Mouse (Mus musculus) midbrain, embryonic 12.5 days (tissue): ENCODE results near the gene Dhx32. TPM values are rescaled to one million over a fixed set of nuclear protein-coding genes. Genes with fewer than 3 reads are reported as not detected.

ENCODE experiments used
- ATAC-seq: fragments of 200-750 bp; cut with Nextera tagmentation; 2 replicates; pipeline ENCODE4 v1.8.0; 2017; ENCODE audit warnings: low read depth, moderate TSS enrichment, moderate library complexity; ENCODE audit not compliant: low FRiP score
- H3K27ac ChIP-seq: fragments of 300-500 bp; sonication (generic); replicated peaks from 2 replicates; pipeline ENCODE4 v1.5.1; 2016; ENCODE audit warnings: mild to moderate bottlenecking
- H3K27me3 ChIP-seq: fragments of 300-500 bp; sonication (generic); 2 replicates; pipeline ENCODE4 v1.6.1; 2016; ENCODE audit warnings: mild to moderate bottlenecking
- H3K36me3 ChIP-seq: fragments of 300-500 bp; sonication (generic); 2 replicates; pipeline ENCODE4 v1.6.1; 2016
- H3K4me1 ChIP-seq: fragments of 300-500 bp; sonication (generic); 2 replicates; pipeline ENCODE4 v1.6.1; 2016
- H3K4me2 ChIP-seq: fragments of 300-500 bp; sonication (generic); replicated peaks from 2 replicates; pipeline ENCODE4 v1.6.1; 2016; ENCODE audit warnings: mild to moderate bottlenecking, moderate library complexity
- H3K4me3 ChIP-seq: fragments of 300-500 bp; sonication (generic); 2 replicates; pipeline ENCODE4 v1.5.1; 2016; ENCODE audit warnings: mild to moderate bottlenecking
- H3K9ac ChIP-seq: fragments of 300-500 bp; sonication (generic); replicated peaks from 2 replicates; pipeline ENCODE4 v1.6.1; 2016; ENCODE audit warnings: mild to moderate bottlenecking, moderate library complexity
- H3K9me3 ChIP-seq: fragments of 300-500 bp; sonication (generic); 2 replicates; pipeline ENCODE4 v1.6.1; 2016; ENCODE audit warnings: mild to moderate bottlenecking
- WGBS: fragments of 180-500 bp; shearing (Covaris S2); methylation state at CpG from one replicate; pipeline ENCODE4 v1.1.7; 2016; 5-methylcytosine and 5-hydroxymethylcytosine counted together
- polyA plus RNA-seq: library from polyadenylated mRNA; unstranded; fragments of >200 nt; fragmentation: Nextera tagmentation; extraction: Ambion mirVana; gene quantifications from 2 replicates; pipeline ENCODE4 v1.2.1, GENCODE M21; 2016

The Dhx32 gene
- polyA plus RNA-seq, 1 experiment from 2014 or later: 61.1 TPM

DNA sequence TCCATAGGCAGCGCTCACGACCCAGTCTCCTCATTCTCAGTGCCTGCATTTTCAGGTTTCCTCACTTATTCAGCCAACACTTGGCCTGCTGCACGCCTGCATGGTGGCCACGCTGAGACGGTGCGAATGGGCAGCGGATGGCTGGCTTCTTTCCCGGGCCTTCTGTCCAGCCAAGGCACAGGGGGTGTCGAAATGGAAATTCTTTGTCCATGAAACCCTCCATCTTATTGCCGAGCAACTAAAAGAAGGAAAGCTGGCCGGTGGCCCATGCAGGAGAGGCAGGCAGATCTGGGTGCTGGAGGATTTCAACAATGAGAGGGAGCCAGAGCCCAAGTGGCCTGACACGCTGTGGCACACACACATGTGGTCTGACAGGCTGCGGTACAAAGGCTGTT lies 16.7 kb downstream of the Dhx32 start:
- Histone ChIP-seq H3K36me3 (no peaks in the 10 kb centered on the region), H3K27me3 (no peaks in the 10 kb centered on the region), H3K27ac (peak overlapping the region; percentile 46; the same call in 1 of the 2 replicates), H3K4me3 (no peak overlapping the region), H3K4me1 (peaks cover 10% of the 10 kb centered on the region), H3K9ac (no peak overlapping the region), H3K4me2 (no peak overlapping the region), H3K9me3 (no peaks in the 10 kb centered on the region)
- no peak for ATAC-seq
- 65% methylated on average over 13 of the region's 13 CpGs for WGBS

GRCm38 (mm10) chr7:133765240-133765848 lies 17.2 kb downstream of the Dhx32 start:
- H3K9ac ChIP-seq: no peak overlapping the region
- no peak overlapping the region for H3K4me2 ChIP-seq
- peaks cover 10% of the 10 kb centered on the region for H3K4me1 ChIP-seq
- H3K27me3 ChIP-seq: no peaks in the 10 kb centered on the region
- H3K36me3 ChIP-seq: no peaks in the 10 kb centered on the region
- 64% methylated on average over 10 of the region's 10 CpGs for WGBS
- peak overlapping the region; percentile 46; the same call in 1 of the 2 replicates for H3K27ac ChIP-seq
- no peak for ATAC-seq
- H3K9me3 ChIP-seq: no peaks in the 10 kb centered on the region
- no peak overlapping the region for H3K4me3 ChIP-seq

DNA sequence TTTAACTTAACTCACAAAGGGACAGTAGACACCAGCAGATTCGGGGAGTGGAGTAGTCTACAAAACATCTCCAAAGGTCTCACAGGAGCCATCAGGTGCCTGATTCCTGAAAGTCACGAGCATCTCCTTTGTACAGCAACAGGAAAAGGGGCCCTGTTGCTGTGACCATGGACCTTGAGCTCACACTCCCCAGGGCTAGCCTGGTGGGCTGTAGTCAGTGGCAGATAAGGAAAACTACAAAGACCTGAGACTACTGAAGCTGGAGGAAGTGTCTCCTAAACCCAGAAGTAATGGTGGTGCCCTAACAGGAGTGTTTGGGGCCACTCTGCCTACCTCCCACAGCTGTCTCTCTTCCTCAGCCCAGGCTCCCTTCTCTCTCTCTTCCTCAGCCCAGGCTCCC lies 18.1 kb downstream of the Dhx32 start:
- H3K27ac ChIP-seq: no peak overlapping the region
- H3K36me3 ChIP-seq: no peaks in the 10 kb centered on the region
- no peak overlapping the region for H3K4me3 ChIP-seq
- H3K4me1 ChIP-seq: peaks cover 17% of the 10 kb centered on the region
- H3K27me3 ChIP-seq: no peaks in the 10 kb centered on the region
- WGBS: 86% methylated on average over 2 of the region's 2 CpGs
- H3K9me3 ChIP-seq: no peaks in the 10 kb centered on the region
- no peak overlapping the region for H3K9ac ChIP-seq
- ATAC-seq: no peak
- H3K4me2 ChIP-seq: no peak overlapping the region

GRCm38 (mm10) chr7:133762696-133763095 lies 19.8 kb downstream of the Dhx32 start:
- ATAC-seq: no peak
- WGBS: 90% methylated on average over 6 of the region's 6 CpGs
- Histone ChIP-seq H3K4me2 (no peak overlapping the region), H3K27me3 (no peaks in the 10 kb centered on the region), H3K9me3 (no peaks in the 10 kb centered on the region), H3K27ac (no peak overlapping the region), H3K36me3 (no peaks in the 10 kb centered on the region), H3K9ac (no peak overlapping the region), H3K4me1 (peaks cover 31% of the 10 kb centered on the region), H3K4me3 (no peak overlapping the region)

- H3K36me3 ChIP-seq: 0 out of 2 replicates have a peak, but pooled peaks cover 6% of the 10 kb centered on the region
- peaks cover 33% of the 10 kb centered on the region for H3K4me1 ChIP-seq
- H3K27me3 ChIP-seq: no peaks in the 10 kb centered on the region
- peak overlapping the region; percentile 60 for H3K4me2 ChIP-seq
- peak overlapping the region; percentile 40 for H3K4me3 ChIP-seq
- peak overlapping the region; percentile 54 for H3K9ac ChIP-seq
- peak overlapping the region; percentile 93 for H3K27ac ChIP-seq
- ATAC-seq: peak; percentile 94
- under 1% methylated on average over 27 of the region's 27 CpGs for WGBS
- H3K9me3 ChIP-seq: no peaks in the 10 kb centered on the region
Measured at GRCm38 (mm10) chr7:133759611-133760353, 22.7 kb downstream of the Dhx32 start.

- no peak for ATAC-seq
- H3K4me1 ChIP-seq: peaks cover 33% of the 10 kb centered on the region
- peak overlapping the region; percentile 93; the same call in 1 of the 2 replicates for H3K27ac ChIP-seq
- peak overlapping the region; percentile 40 for H3K4me3 ChIP-seq
- H3K27me3 ChIP-seq: no peaks in the 10 kb centered on the region
- H3K9ac ChIP-seq: no peak overlapping the region
- 99% methylated on average over 4 of the region's 5 CpGs for WGBS
- H3K4me2 ChIP-seq: peak overlapping the region; percentile 50
- H3K36me3 ChIP-seq: peaks cover 9% of the 10 kb centered on the region; the same call in 1 of the 2 replicates
- no peaks in the 10 kb centered on the region for H3K9me3 ChIP-seq
Measured at GRCm38 (mm10) chr7:133758716-133759115, 23.8 kb downstream of the Dhx32 start.

GRCm38 (mm10) chr7:133757961-133758455 lies 24.5 kb downstream of the Dhx32 start:
- H3K4me1 ChIP-seq: peaks cover 33% of the 10 kb centered on the region
- no peak overlapping the region for H3K27ac ChIP-seq
- peak overlapping the region; percentile 40 for H3K4me3 ChIP-seq
- peak overlapping the region; percentile 50 for H3K4me2 ChIP-seq
- WGBS: 19% methylated on average over 5 of the region's 5 CpGs
- no peak overlapping the region for H3K9ac ChIP-seq
- peaks cover 9% of the 10 kb centered on the region; the same call in 1 of the 2 replicates for H3K36me3 ChIP-seq
- no peak for ATAC-seq
- H3K27me3 ChIP-seq: no peaks in the 10 kb centered on the region
- H3K9me3 ChIP-seq: no peaks in the 10 kb centered on the region

GRCm38 (mm10) chr7:133751163-133751562 lies 31.4 kb downstream of the Dhx32 start:
- Histone ChIP-seq H3K4me3 (no peak overlapping the region), H3K9ac (no peak overlapping the region), H3K27me3 (no peaks in the 10 kb centered on the region), H3K36me3 (peaks cover 32% of the 10 kb centered on the region; the same call in 1 of the 2 replicates), H3K4me2 (no peak overlapping the region), H3K4me1 (peaks cover 11% of the 10 kb centered on the region), H3K9me3 (no peaks in the 10 kb centered on the region), H3K27ac (no peak overlapping the region)
- ATAC-seq: no peak
- 89% methylated on average over 5 of the region's 5 CpGs for WGBS

DNA sequence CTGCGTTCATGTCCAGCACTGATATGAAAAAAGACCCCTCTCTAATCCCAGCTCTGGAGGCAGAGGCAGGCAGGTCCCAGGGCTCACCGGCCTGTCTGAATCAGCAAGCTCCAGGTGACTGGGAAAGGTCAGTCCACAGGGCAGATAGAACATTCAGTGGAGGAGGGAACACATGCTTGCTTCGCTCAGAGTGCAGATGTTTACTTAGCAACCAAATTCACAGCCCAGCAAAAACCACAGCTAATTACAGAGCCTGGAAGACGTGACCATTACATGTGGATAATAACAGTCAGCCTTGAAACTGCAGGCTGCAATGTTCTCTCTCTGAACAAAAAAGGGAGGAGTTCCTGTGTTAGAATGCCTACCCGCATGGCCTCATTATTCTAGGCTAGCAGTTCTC lies 31.9 kb downstream of the Dhx32 start:
- no peak for ATAC-seq
- Histone ChIP-seq H3K4me3 (no peak overlapping the region), H3K9ac (no peak overlapping the region), H3K9me3 (no peaks in the 10 kb centered on the region), H3K4me2 (no peak overlapping the region), H3K27me3 (no peaks in the 10 kb centered on the region), H3K27ac (no peak overlapping the region), H3K4me1 (peaks cover 9% of the 10 kb centered on the region; the same call in 1 of the 2 replicates), H3K36me3 (peaks cover 37% of the 10 kb centered on the region; the same call in 1 of the 2 replicates)
- WGBS: 75% methylated on average over 5 of the region's 5 CpGs

- Histone ChIP-seq H3K27ac (no peak overlapping the region), H3K4me2 (no peak overlapping the region), H3K9ac (no peak overlapping the region), H3K4me3 (no peak overlapping the region), H3K36me3 (peaks cover 28% of the 10 kb centered on the region; the same call in 1 of the 2 replicates), H3K27me3 (no peaks in the 10 kb centered on the region), H3K4me1 (peaks cover 13% of the 10 kb centered on the region; the same call in 1 of the 2 replicates), H3K9me3 (no peaks in the 10 kb centered on the region)
- WGBS: 91% methylated on average over 14 of the region's 14 CpGs
- ATAC-seq: no peak
Measured at GRCm38 (mm10) chr7:133748753-133749152, 33.8 kb downstream of the Dhx32 start.

- no peak overlapping the region for H3K4me2 ChIP-seq
- H3K4me1 ChIP-seq: peaks cover 13% of the 10 kb centered on the region; the same call in 1 of the 2 replicates
- no peak overlapping the region for H3K4me3 ChIP-seq
- no peak overlapping the region for H3K9ac ChIP-seq
- no peaks in the 10 kb centered on the region for H3K27me3 ChIP-seq
- peaks cover 36% of the 10 kb centered on the region for H3K36me3 ChIP-seq
- WGBS: 86% methylated on average over 8 of the region's 8 CpGs
- H3K27ac ChIP-seq: no peak overlapping the region
- ATAC-seq: no peak
- H3K9me3 ChIP-seq: no peaks in the 10 kb centered on the region
Measured at GRCm38 (mm10) chr7:133747372-133747771, 35.2 kb downstream of the Dhx32 start.

DNA sequence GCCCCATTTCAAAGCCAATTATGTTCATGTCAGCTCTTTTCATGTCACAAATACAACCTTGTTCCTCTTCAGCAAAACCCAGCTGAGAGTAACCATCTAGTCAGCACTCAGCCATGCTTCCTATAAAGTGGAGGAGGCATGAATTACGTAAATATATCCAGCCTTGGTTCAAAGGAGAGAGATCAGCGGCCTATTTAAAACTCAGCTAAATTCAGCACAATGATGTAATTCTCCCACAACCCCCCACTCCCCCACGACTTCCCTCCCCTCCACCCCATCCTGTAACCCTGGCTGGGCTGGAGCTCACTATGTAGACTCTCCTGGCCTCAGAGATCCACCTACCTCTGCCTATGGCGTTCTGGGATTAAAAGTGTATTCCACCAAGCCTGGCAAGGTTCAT lies 37.8 kb downstream of the Dhx32 start:
- H3K9me3 ChIP-seq: no peaks in the 10 kb centered on the region
- ATAC-seq: no peak
- H3K27me3 ChIP-seq: no peaks in the 10 kb centered on the region
- H3K36me3 ChIP-seq: peaks cover 61% of the 10 kb centered on the region
- 70% methylated on average over 4 of the region's 4 CpGs for WGBS
- no peak overlapping the region for H3K4me3 ChIP-seq
- H3K4me1 ChIP-seq: peaks cover 4% of the 10 kb centered on the region; the same call in 1 of the 2 replicates
- H3K9ac ChIP-seq: no peak overlapping the region
- H3K27ac ChIP-seq: no peak overlapping the region
- H3K4me2 ChIP-seq: no peak overlapping the region
